Mouse (Mus musculus): ENCODE data around the gene Miga1.
"Not testable (repeated sequence)": the region's sequence is repeated elsewhere in the genome, so short reads cannot be mapped to it uniquely, and the experiment has no call there.

Miga1 gene

DNA sequence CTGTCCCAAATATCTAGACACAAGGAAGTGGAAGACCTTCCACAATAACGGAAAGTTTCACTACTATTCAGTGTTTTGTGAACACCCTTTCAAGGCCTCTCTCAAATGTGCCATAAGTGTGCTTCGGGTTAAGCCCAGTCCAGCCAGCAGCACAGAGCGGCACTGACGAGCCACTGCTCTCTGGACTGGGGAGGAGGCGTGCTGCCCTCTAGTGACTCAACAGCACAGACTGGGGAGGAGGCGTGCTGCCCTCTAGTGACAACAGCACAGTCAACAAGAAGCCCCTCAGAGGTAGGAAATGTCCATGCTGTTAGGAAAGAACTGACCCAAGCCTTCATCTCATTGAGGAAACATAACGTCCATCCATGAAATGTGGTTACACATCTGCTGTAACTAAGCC is 24.6 kb downstream of the Miga1 start:
- TF ChIP-seq NANOG (IDR thresholded peaks at IDR 0.05; ENCODE audit: borderline replicate concordance, low read length), result no peak
- peak; percentile 79 for TF ChIP-seq CTCF (conservative IDR thresholded peaks at IDR 0.05; ENCODE audit: low read length)
- no peak for TF ChIP-seq POU5F1 (IDR thresholded peaks at IDR 0.05; ENCODE audit: borderline replicate concordance, low read length)
- Histone ChIP-seq H3K36me3 (ENCODE audit: insufficient read depth, low read length) (peaks cover 55% of the 10 kb centered on the region), H3K4me1 (replicated peaks; ENCODE audit: low read depth, low read length) (no peaks in the 10 kb centered on the region), H3K9me3 (ENCODE audit: low read length) (peaks cover 15% of the 10 kb centered on the region), H3K4me3 (replicated peaks; ENCODE audit: low read length) (no peak overlapping the region), H3K27me3 (ENCODE audit: insufficient read depth, low read length) (no peaks in the 10 kb centered on the region)

DNA sequence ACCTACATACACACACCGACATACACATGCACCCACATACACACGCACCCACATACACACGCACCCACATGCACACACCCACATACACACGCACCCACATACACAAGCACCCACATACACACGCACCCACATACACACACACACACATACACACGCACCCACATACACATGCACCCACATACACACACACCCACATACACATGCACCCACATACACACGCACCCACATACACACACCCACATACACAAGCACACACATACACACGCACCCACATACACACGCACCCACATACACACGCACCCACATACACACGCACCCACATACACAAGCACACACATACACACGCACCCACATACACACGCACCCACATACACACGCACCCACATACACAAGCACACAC is 25.5 kb downstream of the Miga1 start:
- H3K4me1 ChIP-seq (replicated peaks; ENCODE audit: low read depth, low read length); H3K4me3 ChIP-seq (replicated peaks; ENCODE audit: low read length); H3K27me3 ChIP-seq (ENCODE audit: insufficient read depth, low read length): not testable (repeated sequence)
- Histone ChIP-seq H3K9me3 (ENCODE audit: low read length) (peaks cover 15% of the 10 kb centered on the region), H3K36me3 (ENCODE audit: insufficient read depth, low read length) (peaks cover 57% of the 10 kb centered on the region)

- H3K4me3 ChIP-seq (replicated peaks; ENCODE audit: low read length), result no peak overlapping the region
- H3K36me3 ChIP-seq (ENCODE audit: insufficient read depth, low read length), result peaks cover 81% of the 10 kb centered on the region
- H3K4me1 ChIP-seq (replicated peaks; ENCODE audit: low read depth, low read length), result 0 out of 2 replicates have a peak, but pooled peaks cover 3% of the 10 kb centered on the region
- TF ChIP-seq NANOG (IDR thresholded peaks at IDR 0.05; ENCODE audit: borderline replicate concordance, low read length), result no peak
- TF ChIP-seq POU5F1 (IDR thresholded peaks at IDR 0.05; ENCODE audit: borderline replicate concordance, low read length), result no peak
- TF ChIP-seq CTCF (conservative IDR thresholded peaks at IDR 0.05; ENCODE audit: low read length), result no peak
- no peaks in the 10 kb centered on the region for H3K27me3 ChIP-seq (ENCODE audit: insufficient read depth, low read length)
- H3K9me3 ChIP-seq (ENCODE audit: low read length), result no peaks in the 10 kb centered on the region
Measured at GRCm38 (mm10) chr3:152309250-152309645, 31.0 kb downstream of the Miga1 start.

- no peak overlapping the region for H3K4me3 ChIP-seq (replicated peaks; ENCODE audit: low read length)
- no peaks in the 10 kb centered on the region for H3K9me3 ChIP-seq (ENCODE audit: low read length)
- H3K27me3 ChIP-seq (ENCODE audit: insufficient read depth, low read length), result no peaks in the 10 kb centered on the region
- H3K36me3 ChIP-seq (ENCODE audit: insufficient read depth, low read length), result peaks cover 82% of the 10 kb centered on the region
- TF ChIP-seq NANOG (IDR thresholded peaks at IDR 0.05; ENCODE audit: borderline replicate concordance, low read length) (no peak), POU5F1 (IDR thresholded peaks at IDR 0.05; ENCODE audit: borderline replicate concordance, low read length) (no peak), CTCF (conservative IDR thresholded peaks at IDR 0.05; ENCODE audit: low read length) (no peak)
- 0 out of 2 replicates have a peak, but pooled peaks cover 3% of the 10 kb centered on the region for H3K4me1 ChIP-seq (replicated peaks; ENCODE audit: low read depth, low read length)
Measured at GRCm38 (mm10) chr3:152308485-152309249, 31.5 kb downstream of the Miga1 start.

- no peak for TF ChIP-seq POU5F1 (IDR thresholded peaks at IDR 0.05; ENCODE audit: borderline replicate concordance, low read length)
- Histone ChIP-seq H3K4me1 (replicated peaks; ENCODE audit: low read depth, low read length) (0 out of 2 replicates have a peak, but pooled peaks cover 3% of the 10 kb centered on the region), H3K4me3 (replicated peaks; ENCODE audit: low read length) (no peak overlapping the region), H3K36me3 (ENCODE audit: insufficient read depth, low read length) (peaks cover 79% of the 10 kb centered on the region), H3K9me3 (ENCODE audit: low read length) (no peaks in the 10 kb centered on the region), H3K27me3 (ENCODE audit: insufficient read depth, low read length) (no peaks in the 10 kb centered on the region)
Measured at GRCm38 (mm10) chr3:152305971-152306370, 34.2 kb downstream of the Miga1 start.

DNA sequence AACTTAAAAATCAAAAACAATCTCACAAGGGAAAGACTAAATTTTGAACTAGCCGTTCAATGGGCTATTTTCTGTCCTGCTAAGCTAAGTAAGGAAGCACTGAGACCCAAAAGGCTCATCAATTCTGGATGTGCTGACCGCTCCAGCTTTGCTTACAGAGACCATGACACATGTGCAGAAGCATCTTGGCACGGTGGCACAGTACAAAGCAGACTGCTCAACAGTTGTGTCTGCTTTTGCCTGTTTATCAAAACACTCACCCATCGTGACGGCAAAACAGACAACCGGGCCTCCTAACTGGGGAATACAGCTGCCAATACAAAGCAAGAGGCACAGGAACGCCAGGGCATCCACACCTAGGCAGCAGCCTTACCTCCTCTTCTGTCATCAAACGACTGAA is 35.1 kb downstream of the Miga1 start:
- peaks cover 81% of the 10 kb centered on the region for H3K36me3 ChIP-seq (ENCODE audit: insufficient read depth, low read length)
- TF ChIP-seq CTCF (conservative IDR thresholded peaks at IDR 0.05; ENCODE audit: low read length) (no peak), NANOG (IDR thresholded peaks at IDR 0.05; ENCODE audit: borderline replicate concordance, low read length) (no peak), POU5F1 (IDR thresholded peaks at IDR 0.05; ENCODE audit: borderline replicate concordance, low read length) (no peak)
- H3K4me3 ChIP-seq (replicated peaks; ENCODE audit: low read length), result no peak overlapping the region
- no peaks in the 10 kb centered on the region for H3K9me3 ChIP-seq (ENCODE audit: low read length)
- 0 out of 2 replicates have a peak, but pooled peaks cover 3% of the 10 kb centered on the region for H3K4me1 ChIP-seq (replicated peaks; ENCODE audit: low read depth, low read length)
- no peaks in the 10 kb centered on the region for H3K27me3 ChIP-seq (ENCODE audit: insufficient read depth, low read length)

GRCm38 (mm10) chr3:152304093-152304815 is 36.0 kb downstream of the Miga1 start:
- no peak overlapping the region for H3K4me3 ChIP-seq (replicated peaks; ENCODE audit: low read length)
- no peak for TF ChIP-seq CTCF (conservative IDR thresholded peaks at IDR 0.05; ENCODE audit: low read length)
- H3K36me3 ChIP-seq (ENCODE audit: insufficient read depth, low read length), result peaks cover 78% of the 10 kb centered on the region
- no peaks in the 10 kb centered on the region for H3K9me3 ChIP-seq (ENCODE audit: low read length)
- 0 out of 2 replicates have a peak, but pooled peaks cover 2% of the 10 kb centered on the region for H3K4me1 ChIP-seq (replicated peaks; ENCODE audit: low read depth, low read length)
- H3K27me3 ChIP-seq (ENCODE audit: insufficient read depth, low read length), result no peaks in the 10 kb centered on the region

GRCm38 (mm10) chr3:152302991-152303390 is 37.2 kb downstream of the Miga1 start:
- Histone ChIP-seq H3K36me3 (ENCODE audit: insufficient read depth, low read length) (peaks cover 76% of the 10 kb centered on the region), H3K4me3 (replicated peaks; ENCODE audit: low read length) (no peak overlapping the region), H3K4me1 (replicated peaks; ENCODE audit: low read depth, low read length) (no peaks in the 10 kb centered on the region), H3K27me3 (ENCODE audit: insufficient read depth, low read length) (no peaks in the 10 kb centered on the region), H3K9me3 (ENCODE audit: low read length) (no peaks in the 10 kb centered on the region)
- no peak for TF ChIP-seq NANOG (IDR thresholded peaks at IDR 0.05; ENCODE audit: borderline replicate concordance, low read length)
- no peak for TF ChIP-seq POU5F1 (IDR thresholded peaks at IDR 0.05; ENCODE audit: borderline replicate concordance, low read length)

Data from E14TG2a.4 (cell line).